In genomic region chr8:117343484-117343883, GRCm38 (mm10) we compare ENCODE assay signal across 11 mouse cellular contexts.
DNase-seq lines count a peak whose midpoint lies in the region; ATAC-seq and TF ChIP-seq lines count a peak whose summit lies in the region.
"Had no signal": no experiment of that assay in that cellular context is flagged by ENCODE, and none has a peak within 500 bp of the region (broad histone marks: within the 10 kb centered on the region; RNA-seq: fewer than 3 reads in every experiment).

No protein-coding gene starts in this region.

- intact Hi-C loops in heart, postnatal 36 days (cut with DNase I), result no loop called here

- 48% methylated on average over 10 of the region's 10 CpGs for WGBS in heart, embryonic 13.5 days
- WGBS in intestine, embryonic 14.5 days, result 52% methylated on average over 10 of the region's 10 CpGs

- no peaks in the 10 kb centered on the region for H3K36me3 ChIP-seq in heart, embryonic 13.5 days
- no peaks in the 10 kb centered on the region for H3K36me3 ChIP-seq in ES-Bruce4 (ENCODE audit: control insufficient read depth, insufficient read depth, low read length, poor library complexity, severe bottlenecking)
- no peaks in the 10 kb centered on the region for H3K36me3 ChIP-seq in intestine, embryonic 14.5 days (ENCODE audit: control insufficient read depth, insufficient read depth, low read length)
- H3K36me3 ChIP-seq: hindbrain, embryonic 13.5 days had no signal

- H3K4me1 ChIP-seq in heart, embryonic 13.5 days, result peaks cover 59% of the 10 kb centered on the region
- peaks cover 26% of the 10 kb centered on the region for H3K4me1 ChIP-seq in ES-Bruce4 (ENCODE audit: control insufficient read depth, insufficient read depth, low read length)
- peaks cover 51% of the 10 kb centered on the region for H3K4me1 ChIP-seq in intestine, embryonic 14.5 days (replicated peaks; ENCODE audit: control insufficient read depth, insufficient read depth, low read length)

- no peak for TF ChIP-seq POLR2A in ES-Bruce4 (IDR thresholded peaks at IDR 0.05; ENCODE audit: insufficient read depth, low read length)

- 0 out of 2 replicates have a peak overlapping the region, but pooled peaks have one; percentile 10 for H3K4me2 ChIP-seq in heart, embryonic 13.5 days
- 0 out of 2 replicates have a peak overlapping the region, but pooled peaks have one; percentile 1 for H3K4me2 ChIP-seq in intestine, embryonic 14.5 days (ENCODE audit: low read length)
- H3K4me2 ChIP-seq: hindbrain, embryonic 13.5 days; midbrain, embryonic 11.5 days had no signal

- ATAC-seq in heart, embryonic 13.5 days (ENCODE audit: extremely low read depth, insufficient number of reproducible peaks, low FRiP score, low TSS enrichment), result 0 out of 2 replicates have a peak, but pooled peaks have one; percentile 14
- ATAC-seq in intestine, embryonic 14.5 days (replicated peaks; ENCODE audit: low FRiP score, low TSS enrichment, low read depth), result no peak
- ATAC-seq in megakaryocyte-erythroid progenitor cell, adult 5-6 weeks (replicated peaks; ENCODE audit: low FRiP score, low TSS enrichment, poor library complexity, severe bottlenecking), result 0 out of 2 replicates have a peak, but pooled peaks have one; percentile 33

- H3K4me3 ChIP-seq in heart, embryonic 13.5 days, result no peak overlapping the region
- no peak overlapping the region for H3K4me3 ChIP-seq in ES-Bruce4 (ENCODE audit: low read depth, low read length)
- H3K4me3 ChIP-seq in intestine, embryonic 14.5 days (ENCODE audit: low read depth, low read length), result no peak overlapping the region
- H3K4me3 ChIP-seq: hindbrain, embryonic 13.5 days had no signal

- no peak for DNase-seq in heart, postnatal 36 days
- DNase-seq in intestine, embryonic 14.5 days (ENCODE audit: low spot score), result no peak
- DNase-seq in embryo, embryonic 11 days, result no peak
- DNase-seq in right cerebral cortex, postnatal 25 days, result no peak
- no peak for DNase-seq in testis, postnatal 10 days (ENCODE audit: low spot score)
- DNase-seq: gastrocnemius, postnatal 25 days had no signal

- TF ChIP-seq EP300 in ES-Bruce4 (IDR thresholded peaks at IDR 0.05; ENCODE audit: insufficient read depth, low read depth, low read length), result no peak

- no peaks in the 10 kb centered on the region for H3K27me3 ChIP-seq in heart, embryonic 13.5 days (replicated peaks)
- no peaks in the 10 kb centered on the region for H3K27me3 ChIP-seq in ES-Bruce4 (ENCODE audit: control insufficient read depth, insufficient read depth, low read length, poor library complexity, severe bottlenecking)
- no peaks in the 10 kb centered on the region for H3K27me3 ChIP-seq in intestine, embryonic 14.5 days (replicated peaks; ENCODE audit: control insufficient read depth, insufficient read depth, low read length)
- H3K27me3 ChIP-seq: hindbrain, embryonic 13.5 days had no signal

- H3K9ac ChIP-seq in heart, embryonic 13.5 days, result 0 out of 2 replicates have a peak overlapping the region, but pooled peaks have one; percentile 29
- no peak overlapping the region for H3K9ac ChIP-seq in ES-Bruce4 (ENCODE audit: low read depth, poor library complexity, severe bottlenecking)
- H3K9ac ChIP-seq in intestine, embryonic 14.5 days (ENCODE audit: low read length), result no peak overlapping the region
- H3K9ac ChIP-seq: hindbrain, embryonic 13.5 days had no signal

- 0 out of 2 replicates have a peak overlapping the region, but pooled peaks have one; percentile 21 for H3K27ac ChIP-seq in heart, embryonic 13.5 days (replicated peaks)
- peak overlapping the region; percentile 3; the same call in 1 of the 2 replicates for H3K27ac ChIP-seq in ES-Bruce4 (ENCODE audit: insufficient read depth, low read length)
- H3K27ac ChIP-seq in intestine, embryonic 14.5 days (ENCODE audit: low read depth), result no peak overlapping the region
- H3K27ac ChIP-seq: hindbrain, embryonic 13.5 days had no signal

- no peak for TF ChIP-seq CTCF in ES-Bruce4 (IDR thresholded peaks at IDR 0.05; ENCODE audit: low read depth, low read length)

- no peaks in the 10 kb centered on the region for H3K9me3 ChIP-seq in heart, embryonic 13.5 days
- no peaks in the 10 kb centered on the region for H3K9me3 ChIP-seq in ES-Bruce4 (replicated peaks; ENCODE audit: control insufficient read depth, insufficient read depth, low read length, poor library complexity, severe bottlenecking)
- no peaks in the 10 kb centered on the region for H3K9me3 ChIP-seq in intestine, embryonic 14.5 days (ENCODE audit: control insufficient read depth, low read length)
- H3K9me3 ChIP-seq: hindbrain, embryonic 13.5 days had no signal
